Mouse (Mus musculus) neural tube, embryonic 11.5 days (tissue): Measurements from ENCODE around the gene Lrig1. TPM values are rescaled to one million over a fixed set of nuclear protein-coding genes. Genes with fewer than 3 reads are reported as not detected.

Experiments used
- ATAC-seq: fragments of 200-750 bp; cut with Nextera tagmentation; 2 replicates; pipeline ENCODE4 v1.8.0; 2017; ENCODE audit warnings: moderate number of reproducible peaks, mild to moderate bottlenecking, moderate TSS enrichment, moderate library complexity; ENCODE audit not compliant: insufficient read depth, low FRiP score, low TSS enrichment
- DNase-seq: peaks from one replicate; pipeline ENCODE4 v3.0.0-alpha.2; 2015; ENCODE audit warnings: low spot score
- H3K27ac ChIP-seq: fragments of 300-500 bp; sonication (generic); 2 replicates; pipeline ENCODE4 v1.5.1; 2014; ENCODE audit warnings: low read depth, mild to moderate bottlenecking, low read length
- H3K27me3 ChIP-seq: fragments of 300-500 bp; sonication (generic); 2 replicates; pipeline ENCODE4 v1.6.1; 2014; ENCODE audit warnings: mild to moderate bottlenecking, low read length, mixed read lengths; ENCODE audit not compliant: control insufficient read depth, insufficient read depth
- H3K36me3 ChIP-seq: fragments of 300-500 bp; sonication (generic); 2 replicates; pipeline ENCODE4 v1.6.1; 2014; ENCODE audit warnings: mild to moderate bottlenecking, low read length, moderate library complexity, mixed read lengths; ENCODE audit not compliant: control insufficient read depth, insufficient read depth
- H3K4me1 ChIP-seq: fragments of 300-500 bp; sonication (generic); 2 replicates; pipeline ENCODE4 v1.6.1; 2014; ENCODE audit warnings: low read length, mixed read lengths; ENCODE audit not compliant: control insufficient read depth, insufficient read depth
- H3K4me2 ChIP-seq: fragments of 300-500 bp; sonication (generic); 2 replicates; pipeline ENCODE4 v1.6.1; 2014; ENCODE audit warnings: low read depth, mild to moderate bottlenecking, moderate library complexity
- H3K4me3 ChIP-seq: fragments of 300-500 bp; sonication (generic); 2 replicates; pipeline ENCODE4 v1.5.1; 2014; ENCODE audit warnings: low read depth, low read length
- H3K9ac ChIP-seq: fragments of 300-500 bp; sonication (generic); 2 replicates; pipeline ENCODE4 v1.6.1; 2014; ENCODE audit warnings: mild to moderate bottlenecking, low read length
- H3K9me3 ChIP-seq: fragments of 300-500 bp; sonication (generic); 2 replicates; pipeline ENCODE4 v1.6.1; 2016; ENCODE audit warnings: low read length; ENCODE audit not compliant: control insufficient read depth
- WGBS: fragments of 180-500 bp; shearing (Covaris S2); extraction: QIAGEN DNeasy Blood & Tissue Kit; methylation state at CpG from one replicate; pipeline ENCODE4 v1.1.7; 2014; 5-methylcytosine and 5-hydroxymethylcytosine counted together
- polyA plus RNA-seq: library from polyadenylated mRNA; unstranded; fragments of >200 nt; fragmentation: Nextera tagmentation; extraction: Ambion mirVana; gene quantifications from 2 replicates; pipeline ENCODE4 v1.2.1, GENCODE M21; 2014

The Lrig1 gene
- polyA plus RNA-seq, 1 experiment from 2014 or later, result 29.6 TPM

DNA sequence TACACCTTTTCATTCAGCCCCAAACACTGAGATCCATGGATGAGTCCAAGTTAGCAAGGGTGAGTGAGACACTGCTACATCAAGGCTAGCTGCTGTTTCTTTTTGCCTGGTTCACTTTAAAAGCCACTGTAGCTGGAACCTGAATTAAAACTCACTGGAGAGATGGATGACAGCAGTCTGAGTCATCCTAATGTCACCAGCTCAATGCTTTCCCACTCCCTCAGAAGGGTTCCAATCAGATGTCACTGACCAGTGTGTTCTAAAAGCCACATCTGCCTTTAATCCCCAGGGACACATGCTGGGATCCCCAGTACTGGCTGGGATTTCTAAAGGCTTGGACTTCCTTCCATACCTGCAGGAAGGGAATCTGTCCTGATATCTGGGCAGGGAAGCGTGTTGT is 57.9 kb downstream of the Lrig1 start:
- peaks cover 9% of the 10 kb centered on the region for H3K4me1 ChIP-seq
- H3K36me3 ChIP-seq, result no peaks in the 10 kb centered on the region
- no peak overlapping the region for H3K4me3 ChIP-seq
- no peaks in the 10 kb centered on the region for H3K27me3 ChIP-seq
- no peak for ATAC-seq
- DNase-seq, result no peak
- H3K4me2 ChIP-seq, result no peak overlapping the region
- 87% methylated on average over 1 of the region's 1 CpGs for WGBS
- no peaks in the 10 kb centered on the region for H3K9me3 ChIP-seq
- H3K9ac ChIP-seq, result no peak overlapping the region
- no peak overlapping the region for H3K27ac ChIP-seq

DNA sequence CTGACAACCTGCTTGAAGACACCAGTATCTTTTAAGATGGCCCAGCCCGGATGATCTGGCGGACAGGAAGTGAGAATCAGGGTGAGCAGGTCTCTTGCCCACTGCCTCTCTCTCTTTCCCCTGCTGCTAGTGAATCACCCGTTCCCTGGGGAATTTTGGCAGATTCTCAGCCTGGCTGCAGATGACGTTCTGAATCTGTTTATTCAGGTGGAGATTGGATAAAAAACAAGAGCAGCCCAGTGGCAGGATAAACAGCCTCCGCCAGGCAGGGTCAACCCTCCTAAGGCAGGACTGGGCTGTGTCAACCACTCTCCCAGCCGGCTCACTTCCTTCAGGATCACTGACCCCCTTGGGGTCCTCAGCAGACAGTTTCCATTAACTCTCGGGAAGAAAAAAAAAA is 59.7 kb downstream of the Lrig1 start:
- DNase-seq, result peak; percentile 36
- ATAC-seq, result no peak
- no peak overlapping the region for H3K27ac ChIP-seq

GRCm38 (mm10) chr6:94637024-94637434 is 62.9 kb downstream of the Lrig1 start:
- ATAC-seq (no peak), DNase-seq (no peak)
- peaks cover 14% of the 10 kb centered on the region for H3K4me1 ChIP-seq
- no peak overlapping the region for H3K27ac ChIP-seq
- H3K9ac ChIP-seq, result no peak overlapping the region
- no peaks in the 10 kb centered on the region for H3K9me3 ChIP-seq
- no peaks in the 10 kb centered on the region for H3K27me3 ChIP-seq
- H3K36me3 ChIP-seq, result no peaks in the 10 kb centered on the region; the same call in 1 of the 2 replicates
- no peak overlapping the region for H3K4me3 ChIP-seq
- WGBS, result 62% methylated on average over 5 of the region's 5 CpGs
- no peak overlapping the region for H3K4me2 ChIP-seq

More for the DNA sequence above, 59.7 kb downstream of the Lrig1 start:
- no peaks in the 10 kb centered on the region for H3K9me3 ChIP-seq
- no peak overlapping the region for H3K4me2 ChIP-seq
- no peaks in the 10 kb centered on the region for H3K36me3 ChIP-seq
- 31% methylated on average over 7 of the region's 7 CpGs for WGBS
- no peak overlapping the region for H3K4me3 ChIP-seq
- peaks cover 8% of the 10 kb centered on the region for H3K4me1 ChIP-seq
- H3K9ac ChIP-seq, result no peak overlapping the region
- no peaks in the 10 kb centered on the region for H3K27me3 ChIP-seq

- no peak overlapping the region for H3K9ac ChIP-seq
- ATAC-seq, result no peak
- H3K4me1 ChIP-seq, result peaks cover 23% of the 10 kb centered on the region
- no peaks in the 10 kb centered on the region; the same call in 1 of the 2 replicates for H3K36me3 ChIP-seq
- no peak overlapping the region for H3K27ac ChIP-seq
- H3K9me3 ChIP-seq, result no peaks in the 10 kb centered on the region
- H3K27me3 ChIP-seq, result no peaks in the 10 kb centered on the region
- DNase-seq, result no peak
- no peak overlapping the region for H3K4me2 ChIP-seq
- 33% methylated on average over 1 of the region's 1 CpGs for WGBS
- H3K4me3 ChIP-seq, result no peak overlapping the region
Measured at GRCm38 (mm10) chr6:94635343-94635742, 64.6 kb downstream of the Lrig1 start.

DNA sequence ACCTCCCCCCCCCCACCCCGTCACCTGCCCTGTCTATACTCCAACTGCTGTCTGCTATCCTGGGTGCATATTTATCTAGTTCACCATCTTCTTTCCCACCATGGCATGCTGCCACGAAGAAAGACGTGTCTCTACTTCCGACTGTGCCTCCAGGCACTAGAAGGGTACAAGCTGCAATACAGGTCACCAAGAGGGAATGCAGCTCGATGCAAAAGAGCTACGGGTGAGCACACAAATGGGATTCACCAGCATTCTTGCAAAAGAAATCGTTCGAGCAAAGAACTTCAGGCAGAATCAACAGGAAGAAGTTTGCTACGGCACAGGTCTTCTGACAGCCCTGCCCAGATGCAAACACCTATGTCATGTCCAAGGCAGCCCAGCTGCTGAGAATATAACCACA is 65.2 kb downstream of the Lrig1 start:
- Histone ChIP-seq H3K4me2 (no peak overlapping the region), H3K4me3 (no peak overlapping the region), H3K9ac (no peak overlapping the region), H3K9me3 (no peaks in the 10 kb centered on the region), H3K27ac (no peak overlapping the region), H3K36me3 (no peaks in the 10 kb centered on the region; the same call in none of the 2 replicates), H3K4me1 (peaks cover 28% of the 10 kb centered on the region), H3K27me3 (no peaks in the 10 kb centered on the region)
- 78% methylated on average over 9 of the region's 9 CpGs for WGBS
- no peak for ATAC-seq
- DNase-seq, result no peak

DNA sequence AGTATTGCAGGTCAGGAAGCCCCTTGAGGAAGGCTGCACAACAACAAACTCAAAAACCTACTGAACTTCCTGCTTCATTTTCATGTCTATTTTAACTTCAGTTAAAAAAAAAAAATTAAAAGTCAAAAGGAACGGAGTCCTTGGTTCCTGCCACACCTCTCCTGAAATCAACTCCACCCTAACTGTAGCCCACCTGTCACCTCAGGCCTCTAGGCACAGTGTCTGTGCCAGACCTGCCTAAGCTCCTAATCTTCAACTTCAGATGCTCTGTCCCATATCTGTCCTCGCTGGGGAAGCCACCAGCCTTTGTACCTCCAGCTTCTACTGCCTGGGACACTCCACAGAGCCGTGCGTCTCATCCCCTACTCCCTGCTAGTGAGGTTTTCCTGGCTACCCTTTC is 65.7 kb downstream of the Lrig1 start:
- WGBS, result 89% methylated on average over 4 of the region's 4 CpGs
- H3K36me3 ChIP-seq, result no peaks in the 10 kb centered on the region; the same call in none of the 2 replicates
- H3K27me3 ChIP-seq, result no peaks in the 10 kb centered on the region
- no peak overlapping the region for H3K9ac ChIP-seq
- H3K4me3 ChIP-seq, result no peak overlapping the region
- H3K9me3 ChIP-seq, result no peaks in the 10 kb centered on the region
- DNase-seq, result no peak
- H3K4me1 ChIP-seq, result peaks cover 30% of the 10 kb centered on the region
- no peak overlapping the region for H3K4me2 ChIP-seq
- H3K27ac ChIP-seq, result no peak overlapping the region
- no peak for ATAC-seq

DNA sequence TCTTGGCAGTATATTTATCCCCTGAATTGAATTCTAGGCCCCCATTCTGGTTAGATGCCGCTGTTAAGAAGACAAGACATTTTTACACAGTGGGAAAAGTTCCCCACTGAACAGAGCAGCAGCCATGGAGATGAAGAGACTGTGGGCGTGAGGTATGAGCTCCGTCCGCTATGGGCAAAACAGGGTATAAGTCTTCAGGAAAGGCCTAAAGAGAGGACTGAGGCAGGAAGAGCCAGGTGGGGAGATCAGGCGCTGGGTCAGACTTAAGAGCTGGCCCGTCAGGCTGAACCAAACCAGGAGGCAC is 68.2 kb downstream of the Lrig1 start:
- H3K4me3 ChIP-seq, result no peak overlapping the region
- H3K27ac ChIP-seq, result peak overlapping the region; percentile 75
- H3K4me2 ChIP-seq, result no peak overlapping the region
- H3K4me1 ChIP-seq, result peaks cover 42% of the 10 kb centered on the region
- H3K36me3 ChIP-seq, result peaks cover 2% of the 10 kb centered on the region
- H3K9me3 ChIP-seq, result no peaks in the 10 kb centered on the region
- H3K27me3 ChIP-seq, result no peaks in the 10 kb centered on the region
- no peak overlapping the region for H3K9ac ChIP-seq
- peak; percentile 22 for ATAC-seq
- DNase-seq, result no peak
- 69% methylated on average over 6 of the region's 6 CpGs for WGBS

DNA sequence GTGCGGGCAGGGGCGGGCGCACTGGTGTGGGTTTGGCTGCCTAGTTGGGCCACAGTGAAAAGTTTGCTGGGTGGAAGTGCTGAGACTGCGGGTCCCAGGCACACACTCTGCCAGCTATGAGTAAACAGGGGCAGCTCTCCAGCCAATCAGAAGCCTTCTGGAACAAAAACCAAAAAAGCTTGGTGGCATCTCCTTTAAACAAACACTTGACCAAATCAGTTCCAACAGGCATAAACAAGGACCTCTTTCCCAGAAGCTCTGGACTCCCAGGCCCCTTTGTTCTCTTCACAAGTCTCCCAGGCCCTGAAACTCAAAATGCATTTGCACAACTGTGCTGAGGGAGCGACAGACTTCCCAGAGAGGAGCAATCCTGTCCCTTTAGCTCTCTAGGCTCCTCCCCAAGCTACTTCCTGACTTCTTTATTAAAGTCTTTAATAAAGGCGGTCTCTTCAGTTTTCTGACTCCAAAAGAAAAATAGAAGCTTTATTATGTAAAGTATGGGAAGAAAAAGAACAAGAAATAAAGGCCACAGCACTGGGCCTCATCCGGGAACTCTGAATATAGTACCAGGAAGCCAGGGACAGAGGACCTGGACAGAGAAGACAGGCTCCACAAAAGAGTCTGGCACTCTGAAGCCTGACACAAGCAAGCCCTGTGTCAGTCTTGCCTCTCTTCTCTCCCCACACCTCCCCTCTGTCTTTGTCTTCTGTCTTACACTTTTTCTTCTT is 68.7 kb downstream of the Lrig1 start:
- DNase-seq, result no peak
- no peak overlapping the region for H3K9ac ChIP-seq

GRCm38 (mm10) chr6:94628787-94629186 is 71.2 kb downstream of the Lrig1 start:
- Histone ChIP-seq H3K4me2 (no peak overlapping the region), H3K9me3 (no peaks in the 10 kb centered on the region), H3K27me3 (no peaks in the 10 kb centered on the region), H3K27ac (no peak overlapping the region), H3K4me3 (no peak overlapping the region), H3K9ac (no peak overlapping the region), H3K36me3 (peaks cover 4% of the 10 kb centered on the region), H3K4me1 (peaks cover 38% of the 10 kb centered on the region)
- ATAC-seq (no peak), DNase-seq (no peak)
- 70% methylated on average over 6 of the region's 6 CpGs for WGBS

More for the DNA sequence above, 68.7 kb downstream of the Lrig1 start:
- H3K4me3 ChIP-seq, result no peak overlapping the region
- peaks cover 42% of the 10 kb centered on the region for H3K4me1 ChIP-seq
- no peaks in the 10 kb centered on the region for H3K9me3 ChIP-seq
- peak overlapping the region; percentile 75 for H3K27ac ChIP-seq
- WGBS, result 60% methylated on average over 7 of the region's 7 CpGs
- H3K4me2 ChIP-seq, result no peak overlapping the region
- no peaks in the 10 kb centered on the region for H3K27me3 ChIP-seq
- peak; percentile 56 for ATAC-seq
- peaks cover 2% of the 10 kb centered on the region for H3K36me3 ChIP-seq
